Comparison of ENCODE assay signal across 19 mouse cellular contexts in the genomic region with DNA sequence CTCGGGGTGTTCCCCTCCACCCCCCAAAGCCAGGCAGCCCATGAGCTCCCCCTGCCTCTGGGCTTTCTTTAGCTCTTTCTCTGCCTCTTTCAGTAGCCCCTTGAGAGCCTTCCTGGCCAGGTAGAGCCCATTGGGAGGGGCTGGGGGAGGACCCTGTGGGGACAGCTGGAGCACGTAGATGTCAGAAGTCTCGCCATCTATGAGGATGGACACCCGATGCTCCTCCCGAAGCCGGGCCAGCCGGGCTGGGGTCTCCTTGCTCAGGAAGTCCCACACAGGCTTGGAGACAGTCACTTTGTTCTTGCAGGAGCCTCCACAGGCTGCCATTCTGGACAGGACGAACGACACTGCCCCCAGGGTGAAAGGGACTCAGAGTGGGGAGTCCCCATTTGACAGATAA. TPM values are rescaled to one million over a fixed set of nuclear protein-coding genes. Genes with fewer than 3 reads are reported as not detected.
DNase-seq lines count a peak whose midpoint lies in the region; ATAC-seq lines count a peak whose summit lies in the region.
"Had no signal": no experiment of that assay in that cellular context is flagged by ENCODE, and none has a peak within 500 bp of the region (broad histone marks: within the 10 kb centered on the region; RNA-seq: fewer than 3 reads in every experiment).

No protein-coding gene starts in this region.

- no peak overlapping the region for H3K4me3 ChIP-seq in hindbrain, embryonic 13.5 days
- no peak overlapping the region for H3K4me3 ChIP-seq in hindbrain, embryonic 12.5 days
- 0 out of 2 replicates have a peak overlapping the region, but pooled peaks have one; percentile 2 for H3K4me3 ChIP-seq in neural tube, embryonic 11.5 days (ENCODE audit: low read depth, low read length)
- no peak overlapping the region for H3K4me3 ChIP-seq in embryonic facial prominence, embryonic 14.5 days (ENCODE audit: low read depth, low read length)
- H3K4me3 ChIP-seq in neural tube, embryonic 12.5 days: no peak overlapping the region
- H3K4me3 ChIP-seq in midbrain, embryonic 16.5 days (ENCODE audit: low read depth, low read length): no peak overlapping the region
- H3K4me3 ChIP-seq: heart, embryonic 13.5 days; limb, embryonic 15.5 days; megakaryocyte, embryonic 14.5 days had no signal

- peaks cover 33% of the 10 kb centered on the region for H3K36me3 ChIP-seq in hindbrain, embryonic 13.5 days
- peaks cover 19% of the 10 kb centered on the region for H3K36me3 ChIP-seq in hindbrain, embryonic 12.5 days
- peaks cover 13% of the 10 kb centered on the region for H3K36me3 ChIP-seq in neural tube, embryonic 11.5 days (ENCODE audit: control insufficient read depth, insufficient read depth, low read length)
- peaks cover 31% of the 10 kb centered on the region for H3K36me3 ChIP-seq in embryonic facial prominence, embryonic 14.5 days (ENCODE audit: control insufficient read depth, insufficient read depth, low read length)
- H3K36me3 ChIP-seq in neural tube, embryonic 12.5 days: peaks cover 21% of the 10 kb centered on the region
- H3K36me3 ChIP-seq in midbrain, embryonic 16.5 days (ENCODE audit: control insufficient read depth, insufficient read depth, low read length): peaks cover 17% of the 10 kb centered on the region

- no peak for DNase-seq in neural tube, embryonic 11.5 days (ENCODE audit: low spot score)
- no peak for DNase-seq in neural tube, embryonic 10.5 days (ENCODE audit: extremely low spot score, low spot score)
- no peak for DNase-seq in embryonic facial prominence, embryonic 14.5 days (ENCODE audit: low spot score)
- no peak for DNase-seq in testis, postnatal 14 days (ENCODE audit: low spot score)
- DNase-seq: cerebellum, adult 11-12 months; cerebellum, postnatal 36 days; gastrocnemius, postnatal 25 days; heart, postnatal 4 days; kidney, postnatal 10 days; lung, postnatal 14 days; thymus, postnatal 4 days had no signal

- no peak overlapping the region for H3K4me2 ChIP-seq in hindbrain, embryonic 13.5 days
- H3K4me2 ChIP-seq in hindbrain, embryonic 12.5 days (replicated peaks): no peak overlapping the region
- H3K4me2 ChIP-seq in neural tube, embryonic 11.5 days (ENCODE audit: low read depth): no peak overlapping the region
- H3K4me2 ChIP-seq in embryonic facial prominence, embryonic 14.5 days (ENCODE audit: low read depth, low read length): 0 out of 2 replicates have a peak overlapping the region, but pooled peaks have one; percentile 18
- 0 out of 2 replicates have a peak overlapping the region, but pooled peaks have one; percentile 12 for H3K4me2 ChIP-seq in neural tube, embryonic 12.5 days (replicated peaks)
- no peak overlapping the region for H3K4me2 ChIP-seq in midbrain, embryonic 16.5 days (ENCODE audit: low read length)
- H3K4me2 ChIP-seq: heart, embryonic 13.5 days; limb, embryonic 15.5 days had no signal

- no peaks in the 10 kb centered on the region for H3K9me3 ChIP-seq in hindbrain, embryonic 13.5 days
- no peaks in the 10 kb centered on the region for H3K9me3 ChIP-seq in hindbrain, embryonic 12.5 days (replicated peaks)
- H3K9me3 ChIP-seq in neural tube, embryonic 11.5 days (ENCODE audit: control insufficient read depth, low read length): no peaks in the 10 kb centered on the region
- H3K9me3 ChIP-seq in embryonic facial prominence, embryonic 14.5 days (ENCODE audit: control insufficient read depth, low read length): no peaks in the 10 kb centered on the region
- no peaks in the 10 kb centered on the region for H3K9me3 ChIP-seq in neural tube, embryonic 12.5 days
- no peaks in the 10 kb centered on the region for H3K9me3 ChIP-seq in midbrain, embryonic 16.5 days (replicated peaks; ENCODE audit: control insufficient read depth, low read length, poor library complexity, severe bottlenecking)
- H3K9me3 ChIP-seq: heart, embryonic 13.5 days; limb, embryonic 15.5 days; megakaryocyte, embryonic 14.5 days had no signal

- no peak for ATAC-seq in hindbrain, embryonic 13.5 days (ENCODE audit: low FRiP score)
- no peak for ATAC-seq in hindbrain, embryonic 12.5 days (ENCODE audit: low FRiP score)
- ATAC-seq in neural tube, embryonic 11.5 days (ENCODE audit: insufficient read depth, low FRiP score, low TSS enrichment): no peak
- ATAC-seq in embryonic facial prominence, embryonic 14.5 days (ENCODE audit: low read depth): no peak
- no peak for ATAC-seq in neural tube, embryonic 12.5 days (ENCODE audit: low FRiP score, low read depth)
- ATAC-seq in midbrain, embryonic 16.5 days: no peak
- ATAC-seq: intestine, embryonic 16.5 days had no signal

- WGBS in hindbrain, embryonic 13.5 days: 81% methylated on average over 9 of the region's 9 CpGs
- WGBS in hindbrain, embryonic 12.5 days: 84% methylated on average over 9 of the region's 9 CpGs
- 84% methylated on average over 9 of the region's 9 CpGs for WGBS in neural tube, embryonic 11.5 days
- 73% methylated on average over 9 of the region's 9 CpGs for WGBS in embryonic facial prominence, embryonic 14.5 days
- 85% methylated on average over 9 of the region's 9 CpGs for WGBS in neural tube, embryonic 12.5 days
- 76% methylated on average over 9 of the region's 9 CpGs for WGBS in midbrain, embryonic 16.5 days

- H3K4me1 ChIP-seq in hindbrain, embryonic 13.5 days (replicated peaks): peaks cover 68% of the 10 kb centered on the region
- peaks cover 43% of the 10 kb centered on the region for H3K4me1 ChIP-seq in hindbrain, embryonic 12.5 days
- H3K4me1 ChIP-seq in neural tube, embryonic 11.5 days (ENCODE audit: control insufficient read depth, insufficient read depth, low read length): peaks cover 32% of the 10 kb centered on the region
- peaks cover 29% of the 10 kb centered on the region for H3K4me1 ChIP-seq in embryonic facial prominence, embryonic 14.5 days (ENCODE audit: control insufficient read depth, insufficient read depth, low read length)
- peaks cover 68% of the 10 kb centered on the region for H3K4me1 ChIP-seq in neural tube, embryonic 12.5 days
- H3K4me1 ChIP-seq in midbrain, embryonic 16.5 days (ENCODE audit: control insufficient read depth, insufficient read depth, low read length): peaks cover 27% of the 10 kb centered on the region

- H3K27ac ChIP-seq in hindbrain, embryonic 13.5 days: no peak overlapping the region
- H3K27ac ChIP-seq in hindbrain, embryonic 12.5 days: no peak overlapping the region
- no peak overlapping the region for H3K27ac ChIP-seq in neural tube, embryonic 11.5 days (ENCODE audit: low read depth, low read length)
- no peak overlapping the region for H3K27ac ChIP-seq in embryonic facial prominence, embryonic 14.5 days (replicated peaks; ENCODE audit: low read depth, low read length)
- H3K27ac ChIP-seq in neural tube, embryonic 12.5 days: no peak overlapping the region
- H3K27ac ChIP-seq in midbrain, embryonic 16.5 days (ENCODE audit: low read length): no peak overlapping the region
- H3K27ac ChIP-seq: heart, embryonic 13.5 days; limb, embryonic 15.5 days had no signal

- no peaks in the 10 kb centered on the region for H3K27me3 ChIP-seq in hindbrain, embryonic 13.5 days
- H3K27me3 ChIP-seq in hindbrain, embryonic 12.5 days: no peaks in the 10 kb centered on the region
- H3K27me3 ChIP-seq in neural tube, embryonic 11.5 days (ENCODE audit: control insufficient read depth, insufficient read depth, low read length): no peaks in the 10 kb centered on the region
- no peaks in the 10 kb centered on the region for H3K27me3 ChIP-seq in embryonic facial prominence, embryonic 14.5 days (replicated peaks; ENCODE audit: control insufficient read depth, insufficient read depth, low read length)
- H3K27me3 ChIP-seq in neural tube, embryonic 12.5 days (replicated peaks): no peaks in the 10 kb centered on the region
- H3K27me3 ChIP-seq in midbrain, embryonic 16.5 days (ENCODE audit: control insufficient read depth, insufficient read depth, low read depth, low read length): no peaks in the 10 kb centered on the region
- H3K27me3 ChIP-seq: heart, embryonic 13.5 days; limb, embryonic 15.5 days had no signal

- H3K9ac ChIP-seq in hindbrain, embryonic 13.5 days: peak overlapping the region; percentile 46; the same call in 1 of the 2 replicates
- H3K9ac ChIP-seq in hindbrain, embryonic 12.5 days: no peak overlapping the region
- H3K9ac ChIP-seq in neural tube, embryonic 11.5 days (ENCODE audit: low read length): no peak overlapping the region
- no peak overlapping the region for H3K9ac ChIP-seq in embryonic facial prominence, embryonic 14.5 days (ENCODE audit: low read depth, low read length)
- H3K9ac ChIP-seq in neural tube, embryonic 12.5 days: no peak overlapping the region
- H3K9ac ChIP-seq in midbrain, embryonic 16.5 days (ENCODE audit: low read depth, low read length): no peak overlapping the region
- H3K9ac ChIP-seq: heart, embryonic 13.5 days; limb, embryonic 15.5 days had no signal

RNA-seq across cellular contexts. Expression of a gene that starts 2.5 kb away (rescaled TPM):
- polyA plus RNA-seq in hindbrain, embryonic 13.5 days (2015; fragmentation: Nextera tagmentation; extraction: Ambion mirVana): 211 and 221 TPM in 2 replicates
- polyA plus RNA-seq in hindbrain, embryonic 12.5 days (2016; fragmentation: Nextera tagmentation; extraction: Ambion mirVana): 199 and 203 TPM in 2 replicates
- polyA plus RNA-seq in neural tube, embryonic 11.5 days (2014; fragmentation: Nextera tagmentation; extraction: Ambion mirVana): 138 and 148 TPM in 2 replicates
- 112 and 120 TPM in 2 replicates for polyA plus RNA-seq in embryonic facial prominence, embryonic 14.5 days (2014; fragmentation: Nextera tagmentation; extraction: Ambion mirVana)
- polyA plus RNA-seq in neural tube, embryonic 12.5 days (2016; fragmentation: Nextera tagmentation; extraction: Ambion mirVana): 189 and 199 TPM in 2 replicates
- 254 and 255 TPM in 2 replicates for polyA plus RNA-seq in midbrain, embryonic 16.5 days (2015; fragmentation: Nextera tagmentation; extraction: Ambion mirVana)

RNA-seq across cellular contexts. Expression of a gene that starts 3.1 kb away (rescaled TPM):
- 28.4 and 30.7 TPM in 2 replicates for polyA plus RNA-seq in hindbrain, embryonic 13.5 days (2015; fragmentation: Nextera tagmentation; extraction: Ambion mirVana)
- 52.2 and 61.4 TPM in 2 replicates for polyA plus RNA-seq in hindbrain, embryonic 12.5 days (2016; fragmentation: Nextera tagmentation; extraction: Ambion mirVana)
- 31.7 and 31.8 TPM in 2 replicates for polyA plus RNA-seq in neural tube, embryonic 11.5 days (2014; fragmentation: Nextera tagmentation; extraction: Ambion mirVana)
- polyA plus RNA-seq in embryonic facial prominence, embryonic 14.5 days (2014; fragmentation: Nextera tagmentation; extraction: Ambion mirVana): 76.7 and 87.7 TPM in 2 replicates
- 43.3 and 43.6 TPM in 2 replicates for polyA plus RNA-seq in neural tube, embryonic 12.5 days (2016; fragmentation: Nextera tagmentation; extraction: Ambion mirVana)
- 19.6 and 20.2 TPM in 2 replicates for polyA plus RNA-seq in midbrain, embryonic 16.5 days (2015; fragmentation: Nextera tagmentation; extraction: Ambion mirVana)

RNA-seq across cellular contexts. Expression of a gene that starts 12.6 kb away (rescaled TPM):
- 1.0 and 1.1 TPM in 2 replicates for polyA plus RNA-seq in hindbrain, embryonic 13.5 days (2015; fragmentation: Nextera tagmentation; extraction: Ambion mirVana)
- polyA plus RNA-seq in hindbrain, embryonic 12.5 days (2016; fragmentation: Nextera tagmentation; extraction: Ambion mirVana): 1.2 and 2.2 TPM in 2 replicates
- 0.36 and 0.89 TPM in 2 replicates for polyA plus RNA-seq in neural tube, embryonic 11.5 days (2014; fragmentation: Nextera tagmentation; extraction: Ambion mirVana)
- polyA plus RNA-seq in embryonic facial prominence, embryonic 14.5 days (2014; fragmentation: Nextera tagmentation; extraction: Ambion mirVana): 0.86 and 1.7 TPM in 2 replicates
- polyA plus RNA-seq in neural tube, embryonic 12.5 days (2016; fragmentation: Nextera tagmentation; extraction: Ambion mirVana): 1.5 and 1.8 TPM in 2 replicates
- polyA plus RNA-seq in midbrain, embryonic 16.5 days (2015; fragmentation: Nextera tagmentation; extraction: Ambion mirVana): 1.1 and 1.2 TPM in 2 replicates

RNA-seq across cellular contexts. Expression of a gene that starts 18.4 kb away (rescaled TPM):
- polyA plus RNA-seq in hindbrain, embryonic 13.5 days (2015; fragmentation: Nextera tagmentation; extraction: Ambion mirVana): 20.0 and 22.1 TPM in 2 replicates
- 23.2 and 24.9 TPM in 2 replicates for polyA plus RNA-seq in hindbrain, embryonic 12.5 days (2016; fragmentation: Nextera tagmentation; extraction: Ambion mirVana)
- 15.4 and 16.4 TPM in 2 replicates for polyA plus RNA-seq in neural tube, embryonic 11.5 days (2014; fragmentation: Nextera tagmentation; extraction: Ambion mirVana)
- 19.3 and 20.7 TPM in 2 replicates for polyA plus RNA-seq in embryonic facial prominence, embryonic 14.5 days (2014; fragmentation: Nextera tagmentation; extraction: Ambion mirVana)
- 22.0 and 22.4 TPM in 2 replicates for polyA plus RNA-seq in neural tube, embryonic 12.5 days (2016; fragmentation: Nextera tagmentation; extraction: Ambion mirVana)
- 16.9 and 18.4 TPM in 2 replicates for polyA plus RNA-seq in midbrain, embryonic 16.5 days (2015; fragmentation: Nextera tagmentation; extraction: Ambion mirVana)

RNA-seq across cellular contexts. Expression of a gene that starts 28.0 kb away (rescaled TPM):
- polyA plus RNA-seq in hindbrain, embryonic 13.5 days (2015; fragmentation: Nextera tagmentation; extraction: Ambion mirVana): 40.6 and 42.3 TPM in 2 replicates
- polyA plus RNA-seq in hindbrain, embryonic 12.5 days (2016; fragmentation: Nextera tagmentation; extraction: Ambion mirVana): 21.6 and 25.8 TPM in 2 replicates
- 17.3 and 19.9 TPM in 2 replicates for polyA plus RNA-seq in neural tube, embryonic 11.5 days (2014; fragmentation: Nextera tagmentation; extraction: Ambion mirVana)
- polyA plus RNA-seq in embryonic facial prominence, embryonic 14.5 days (2014; fragmentation: Nextera tagmentation; extraction: Ambion mirVana): 9.0 and 9.8 TPM in 2 replicates
- polyA plus RNA-seq in neural tube, embryonic 12.5 days (2016; fragmentation: Nextera tagmentation; extraction: Ambion mirVana): 29.2 and 31.5 TPM in 2 replicates
- polyA plus RNA-seq in midbrain, embryonic 16.5 days (2015; fragmentation: Nextera tagmentation; extraction: Ambion mirVana): 60.7 and 71.7 TPM in 2 replicates

Comparison
In these comparisons a context has a peak if more than half of its experiments do, and no peak if none do; other contexts are left out.
1. H3K4me2 ChIP-seq: peak in embryonic facial prominence, embryonic 14.5 days (single experiment) and neural tube, embryonic 12.5 days (single experiment); none in hindbrain, embryonic 13.5 days (single experiment), hindbrain, embryonic 12.5 days (single experiment), neural tube, embryonic 11.5 days (single experiment) and midbrain, embryonic 16.5 days (single experiment).